Mouse (Mus musculus): ENCODE results near the gene Tgm2. TPM values are rescaled to one million over a fixed set of nuclear protein-coding genes. Genes with fewer than 3 reads are reported as not detected.

Gene Tgm2
- polyA plus RNA-seq, 1 experiment from 2014 or later = 17.3 TPM

- Histone ChIP-seq H3K4me2 (replicated peaks; ENCODE audit: low read depth, low read length) (no peak overlapping the region), H3K36me3 (ENCODE audit: control insufficient read depth, insufficient read depth, low read length) (no peaks in the 10 kb centered on the region; the same call in 1 of the 2 replicates), H3K4me1 (ENCODE audit: control insufficient read depth, insufficient read depth, low read length) (peaks cover 31% of the 10 kb centered on the region), H3K9me3 (ENCODE audit: control insufficient read depth, low read length) (no peaks in the 10 kb centered on the region), H3K27ac (ENCODE audit: low read depth, low read length) (no peak overlapping the region), H3K9ac (ENCODE audit: low read depth, low read length) (no peak overlapping the region), H3K4me3 (ENCODE audit: low read length) (no peak overlapping the region), H3K27me3 (ENCODE audit: control insufficient read depth, insufficient read depth, low read length) (0 out of 2 replicates have a peak, but pooled peaks cover 5% of the 10 kb centered on the region)
- WGBS = 75% methylated on average over 7 of the region's 7 CpGs
- ATAC-seq (ENCODE audit: low FRiP score, low TSS enrichment) = no peak
Observed at GRCm38 (mm10) chr2:158141271-158141670, 5.0 kb downstream of the Tgm2 start.

GRCm38 (mm10) chr2:158140664-158141063 lies 5.6 kb downstream of the Tgm2 start:
- no peak for ATAC-seq (ENCODE audit: low FRiP score, low TSS enrichment)
- H3K27me3 ChIP-seq (ENCODE audit: control insufficient read depth, insufficient read depth, low read length) = 0 out of 2 replicates have a peak, but pooled peaks cover under 1% of the 10 kb centered on the region
- H3K9ac ChIP-seq (ENCODE audit: low read depth, low read length) = no peak overlapping the region
- H3K27ac ChIP-seq (ENCODE audit: low read depth, low read length) = no peak overlapping the region
- 84% methylated on average over 5 of the region's 5 CpGs for WGBS
- no peaks in the 10 kb centered on the region for H3K9me3 ChIP-seq (ENCODE audit: control insufficient read depth, low read length)
- H3K36me3 ChIP-seq (ENCODE audit: control insufficient read depth, insufficient read depth, low read length) = no peaks in the 10 kb centered on the region; the same call in 1 of the 2 replicates
- H3K4me2 ChIP-seq (replicated peaks; ENCODE audit: low read depth, low read length) = no peak overlapping the region
- H3K4me1 ChIP-seq (ENCODE audit: control insufficient read depth, insufficient read depth, low read length) = peaks cover 27% of the 10 kb centered on the region
- H3K4me3 ChIP-seq (ENCODE audit: low read length) = no peak overlapping the region

- Histone ChIP-seq H3K4me3 (ENCODE audit: low read length) (no peak overlapping the region), H3K4me2 (replicated peaks; ENCODE audit: low read depth, low read length) (no peak overlapping the region), H3K9me3 (ENCODE audit: control insufficient read depth, low read length) (no peaks in the 10 kb centered on the region), H3K9ac (ENCODE audit: low read depth, low read length) (no peak overlapping the region), H3K27ac (ENCODE audit: low read depth, low read length) (no peak overlapping the region), H3K36me3 (ENCODE audit: control insufficient read depth, insufficient read depth, low read length) (no peaks in the 10 kb centered on the region; the same call in 1 of the 2 replicates), H3K27me3 (ENCODE audit: control insufficient read depth, insufficient read depth, low read length) (no peaks in the 10 kb centered on the region), H3K4me1 (ENCODE audit: control insufficient read depth, insufficient read depth, low read length) (peaks cover 27% of the 10 kb centered on the region)
- 51% methylated on average over 7 of the region's 7 CpGs for WGBS
- ATAC-seq (ENCODE audit: low FRiP score, low TSS enrichment) = no peak
Observed at GRCm38 (mm10) chr2:158139628-158140027, 6.6 kb downstream of the Tgm2 start.

- H3K27ac ChIP-seq (ENCODE audit: low read depth, low read length) = no peak overlapping the region
- H3K36me3 ChIP-seq (ENCODE audit: control insufficient read depth, insufficient read depth, low read length) = no peaks in the 10 kb centered on the region; the same call in 1 of the 2 replicates
Observed at GRCm38 (mm10) chr2:158138778-158139177, 7.5 kb downstream of the Tgm2 start.

GRCm38 (mm10) chr2:158137771-158138170 lies 8.5 kb downstream of the Tgm2 start:
- peaks cover 13% of the 10 kb centered on the region for H3K4me1 ChIP-seq (ENCODE audit: control insufficient read depth, insufficient read depth, low read length)
- H3K9ac ChIP-seq (ENCODE audit: low read depth, low read length) = no peak overlapping the region
- 81% methylated on average over 12 of the region's 12 CpGs for WGBS
- no peaks in the 10 kb centered on the region for H3K27me3 ChIP-seq (ENCODE audit: control insufficient read depth, insufficient read depth, low read length)
- no peaks in the 10 kb centered on the region; the same call in 1 of the 2 replicates for H3K36me3 ChIP-seq (ENCODE audit: control insufficient read depth, insufficient read depth, low read length)
- no peak overlapping the region for H3K4me2 ChIP-seq (replicated peaks; ENCODE audit: low read depth, low read length)
- H3K27ac ChIP-seq (ENCODE audit: low read depth, low read length) = no peak overlapping the region
- no peaks in the 10 kb centered on the region for H3K9me3 ChIP-seq (ENCODE audit: control insufficient read depth, low read length)
- no peak overlapping the region for H3K4me3 ChIP-seq (ENCODE audit: low read length)
- no peak for ATAC-seq (ENCODE audit: low FRiP score, low TSS enrichment)

More at GRCm38 (mm10) chr2:158138778-158139177, 7.5 kb downstream of the Tgm2 start:
- ATAC-seq (ENCODE audit: low FRiP score, low TSS enrichment) = no peak
- Histone ChIP-seq H3K27me3 (ENCODE audit: control insufficient read depth, insufficient read depth, low read length) (no peaks in the 10 kb centered on the region), H3K4me3 (ENCODE audit: low read length) (no peak overlapping the region), H3K4me2 (replicated peaks; ENCODE audit: low read depth, low read length) (no peak overlapping the region), H3K4me1 (ENCODE audit: control insufficient read depth, insufficient read depth, low read length) (peaks cover 20% of the 10 kb centered on the region), H3K9me3 (ENCODE audit: control insufficient read depth, low read length) (no peaks in the 10 kb centered on the region), H3K9ac (ENCODE audit: low read depth, low read length) (no peak overlapping the region)
- WGBS = 95% methylated on average over 9 of the region's 9 CpGs

GRCm38 (mm10) chr2:158136205-158136604 lies 10.0 kb downstream of the Tgm2 start:
- H3K27ac ChIP-seq (ENCODE audit: low read depth, low read length) = no peak overlapping the region
- H3K4me3 ChIP-seq (ENCODE audit: low read length) = no peak overlapping the region
- no peaks in the 10 kb centered on the region for H3K27me3 ChIP-seq (ENCODE audit: control insufficient read depth, insufficient read depth, low read length)
- no peaks in the 10 kb centered on the region for H3K9me3 ChIP-seq (ENCODE audit: control insufficient read depth, low read length)
- H3K36me3 ChIP-seq (ENCODE audit: control insufficient read depth, insufficient read depth, low read length) = no peaks in the 10 kb centered on the region; the same call in 1 of the 2 replicates
- peaks cover 8% of the 10 kb centered on the region; the same call in 1 of the 2 replicates for H3K4me1 ChIP-seq (ENCODE audit: control insufficient read depth, insufficient read depth, low read length)
- H3K4me2 ChIP-seq (replicated peaks; ENCODE audit: low read depth, low read length) = no peak overlapping the region
- H3K9ac ChIP-seq (ENCODE audit: low read depth, low read length) = no peak overlapping the region
- ATAC-seq (ENCODE audit: low FRiP score, low TSS enrichment) = no peak
- WGBS = 46% methylated on average over 7 of the region's 7 CpGs

- 54% methylated on average over 6 of the region's 6 CpGs for WGBS
Observed at GRCm38 (mm10) chr2:158133050-158133449, 13.2 kb downstream of the Tgm2 start.

GRCm38 (mm10) chr2:158132320-158132719 lies 13.9 kb downstream of the Tgm2 start:
- Histone ChIP-seq H3K27me3 (ENCODE audit: control insufficient read depth, insufficient read depth, low read length) (no peaks in the 10 kb centered on the region), H3K4me2 (replicated peaks; ENCODE audit: low read depth, low read length) (no peak overlapping the region), H3K36me3 (ENCODE audit: control insufficient read depth, insufficient read depth, low read length) (peaks cover 3% of the 10 kb centered on the region; the same call in 1 of the 2 replicates), H3K9ac (ENCODE audit: low read depth, low read length) (no peak overlapping the region), H3K4me3 (ENCODE audit: low read length) (no peak overlapping the region), H3K9me3 (ENCODE audit: control insufficient read depth, low read length) (no peaks in the 10 kb centered on the region), H3K27ac (ENCODE audit: low read depth, low read length) (no peak overlapping the region), H3K4me1 (ENCODE audit: control insufficient read depth, insufficient read depth, low read length) (peaks cover 12% of the 10 kb centered on the region)
- 87% methylated on average over 10 of the region's 10 CpGs for WGBS
- no peak for ATAC-seq (ENCODE audit: low FRiP score, low TSS enrichment)

More at GRCm38 (mm10) chr2:158133050-158133449, 13.2 kb downstream of the Tgm2 start:
- no peak overlapping the region for H3K4me3 ChIP-seq (ENCODE audit: low read length)
- no peaks in the 10 kb centered on the region for H3K9me3 ChIP-seq (ENCODE audit: control insufficient read depth, low read length)
- no peak for ATAC-seq (ENCODE audit: low FRiP score, low TSS enrichment)
- H3K9ac ChIP-seq (ENCODE audit: low read depth, low read length) = no peak overlapping the region
- no peak overlapping the region for H3K4me2 ChIP-seq (replicated peaks; ENCODE audit: low read depth, low read length)
- no peak overlapping the region for H3K27ac ChIP-seq (ENCODE audit: low read depth, low read length)
- H3K27me3 ChIP-seq (ENCODE audit: control insufficient read depth, insufficient read depth, low read length) = no peaks in the 10 kb centered on the region
- H3K36me3 ChIP-seq (ENCODE audit: control insufficient read depth, insufficient read depth, low read length) = peaks cover 3% of the 10 kb centered on the region; the same call in 1 of the 2 replicates
- peaks cover 12% of the 10 kb centered on the region for H3K4me1 ChIP-seq (ENCODE audit: control insufficient read depth, insufficient read depth, low read length)

- Histone ChIP-seq H3K27me3 (ENCODE audit: control insufficient read depth, insufficient read depth, low read length) (no peaks in the 10 kb centered on the region), H3K9ac (ENCODE audit: low read depth, low read length) (no peak overlapping the region), H3K36me3 (ENCODE audit: control insufficient read depth, insufficient read depth, low read length) (peaks cover 3% of the 10 kb centered on the region; the same call in 1 of the 2 replicates), H3K27ac (ENCODE audit: low read depth, low read length) (no peak overlapping the region), H3K4me3 (ENCODE audit: low read length) (no peak overlapping the region), H3K4me2 (replicated peaks; ENCODE audit: low read depth, low read length) (no peak overlapping the region), H3K9me3 (ENCODE audit: control insufficient read depth, low read length) (no peaks in the 10 kb centered on the region), H3K4me1 (ENCODE audit: control insufficient read depth, insufficient read depth, low read length) (peaks cover 12% of the 10 kb centered on the region)
- 85% methylated on average over 13 of the region's 13 CpGs for WGBS
- ATAC-seq (ENCODE audit: low FRiP score, low TSS enrichment) = no peak
Observed at GRCm38 (mm10) chr2:158131197-158131835, 14.9 kb downstream of the Tgm2 start.

All from kidney, embryonic 14.5 days (tissue).